Comparison of ENCODE assay signal across 8 mouse cellular contexts in genomic region chr6:115360776-115361605, GRCm38 (mm10). TPM values are rescaled to one million over a fixed set of nuclear protein-coding genes. Genes with fewer than 3 reads are reported as not detected.
DNase-seq lines count a peak whose midpoint lies in the region; ATAC-seq and TF ChIP-seq lines count a peak whose summit lies in the region.

Pparg (plus strand) TSS chr6:115360951.

- peak; percentile 52; the same call in 1 of the 2 replicates for ATAC-seq in embryonic facial prominence, embryonic 12.5 days (ENCODE audit: insufficient number of reproducible peaks, insufficient read depth, low FRiP score, low TSS enrichment)
- peak; percentile 67 for ATAC-seq in liver, embryonic 13.5 days (ENCODE audit: low read depth)

- WGBS in embryonic facial prominence, embryonic 12.5 days = 1% methylated on average over 76 of the region's 76 CpGs
- under 1% methylated on average over 75 of the region's 76 CpGs for WGBS in heart, adult 2 months
- WGBS in liver, embryonic 13.5 days (ENCODE audit: insufficient replicate concordance) = 1% methylated on average over 48 of the region's 76 CpGs
- 1% methylated on average over 76 of the region's 76 CpGs for WGBS in thymus, adult 2 months

- H3K27ac ChIP-seq in embryonic facial prominence, embryonic 12.5 days = no peak within 1 kb of the TSS
- peak within 1 kb of the TSS; percentile 87 for H3K27ac ChIP-seq in heart, adult 2 months
- no peak within 1 kb of the TSS for H3K27ac ChIP-seq in liver, embryonic 13.5 days
- no peak within 1 kb of the TSS for H3K27ac ChIP-seq in thymus, adult 2 months (ENCODE audit: control insufficient read depth, insufficient read depth, low read length)

- H3K4me1 ChIP-seq in embryonic facial prominence, embryonic 12.5 days = peaks cover 8% of the 10 kb centered on the region; the same call in 1 of the 2 replicates
- no peaks in the 10 kb centered on the region; the same call in 1 of the 2 replicates for H3K4me1 ChIP-seq in heart, adult 2 months (ENCODE audit: control insufficient read depth, insufficient read depth, low read length)
- H3K4me1 ChIP-seq in liver, embryonic 13.5 days (replicated peaks) = peaks cover 11% of the 10 kb centered on the region; the same call in 1 of the 2 replicates
- peaks cover 8% of the 10 kb centered on the region for H3K4me1 ChIP-seq in thymus, adult 2 months (replicated peaks; ENCODE audit: control insufficient read depth, insufficient read depth, low read length)

- no peaks in the 10 kb centered on the region for H3K79me2 ChIP-seq in heart, adult 2 months (replicated peaks; ENCODE audit: control insufficient read depth, insufficient read depth, low read length)
- no peaks in the 10 kb centered on the region for H3K79me2 ChIP-seq in myocyte (ENCODE audit: control insufficient read depth, insufficient read depth)

- peaks cover 5% of the 10 kb centered on the region for H3K9me3 ChIP-seq in embryonic facial prominence, embryonic 12.5 days
- no peaks in the 10 kb centered on the region for H3K9me3 ChIP-seq in liver, embryonic 13.5 days (replicated peaks)

- peak within 1 kb of the TSS; percentile 43 for H3K4me3 ChIP-seq in embryonic facial prominence, embryonic 12.5 days
- peak within 1 kb of the TSS; percentile 54 for H3K4me3 ChIP-seq in heart, adult 2 months
- peak within 1 kb of the TSS; percentile 57 for H3K4me3 ChIP-seq in liver, embryonic 13.5 days (replicated peaks)
- H3K4me3 ChIP-seq in myocyte = peak within 1 kb of the TSS; percentile 29
- peak within 1 kb of the TSS; percentile 31 for H3K4me3 ChIP-seq in thymus, adult 2 months (ENCODE audit: control insufficient read depth, insufficient read depth, low read length)

- no peaks in the 10 kb centered on the region for H3K36me3 ChIP-seq in embryonic facial prominence, embryonic 12.5 days
- H3K36me3 ChIP-seq in heart, adult 2 months (ENCODE audit: control insufficient read depth, insufficient read depth, low read length) = no peaks in the 10 kb centered on the region
- no peaks in the 10 kb centered on the region for H3K36me3 ChIP-seq in liver, embryonic 13.5 days
- H3K36me3 ChIP-seq in myocyte (ENCODE audit: control insufficient read depth, insufficient read depth) = no peaks in the 10 kb centered on the region
- H3K36me3 ChIP-seq in thymus, adult 2 months (ENCODE audit: control insufficient read depth, insufficient read depth, low read length) = no peaks in the 10 kb centered on the region

- no peak for TF ChIP-seq EP300 in heart, adult 2 months (IDR thresholded peaks at IDR 0.05; ENCODE audit: insufficient read depth, low read depth, low read length)

- peak within 1 kb of the TSS; percentile 30 for H3ac ChIP-seq in myocyte (ENCODE audit: control insufficient read depth, insufficient read length)

- H3K4me2 ChIP-seq in embryonic facial prominence, embryonic 12.5 days (replicated peaks) = peak within 1 kb of the TSS; percentile 99
- H3K4me2 ChIP-seq in liver, embryonic 13.5 days = peak within 1 kb of the TSS; percentile 74
- peak within 1 kb of the TSS; percentile 76 for H3K4me2 ChIP-seq in myocyte (ENCODE audit: low read depth)

- H3K27me3 ChIP-seq in embryonic facial prominence, embryonic 12.5 days = peaks cover 25% of the 10 kb centered on the region
- no peaks in the 10 kb centered on the region for H3K27me3 ChIP-seq in heart, adult 2 months (ENCODE audit: control insufficient read depth, insufficient read depth, low read length)
- H3K27me3 ChIP-seq in liver, embryonic 13.5 days = peaks cover 39% of the 10 kb centered on the region
- no peaks in the 10 kb centered on the region for H3K27me3 ChIP-seq in myocyte (ENCODE audit: control insufficient read depth, insufficient read depth, insufficient read length)
- H3K27me3 ChIP-seq in thymus, adult 2 months (ENCODE audit: control insufficient read depth, insufficient read depth, low read length) = peaks cover 13% of the 10 kb centered on the region; the same call in 1 of the 2 replicates

- TF ChIP-seq CTCF in heart, adult 2 months (IDR thresholded peaks at IDR 0.05) = peak; percentile 50
- no peak for TF ChIP-seq CTCF in thymus, adult 2 months (IDR thresholded peaks at IDR 0.05; ENCODE audit: borderline replicate concordance, control insufficient read depth, extremely low read depth, insufficient read depth, low read length, poor library complexity)

- intact Hi-C loops in heart, adult 2 months (cut with DNase I) = loop anchor here (2.0 to 5.0 kb wide), 4 partner anchors 71 to 178 kb away; partner anchors contain the start of gene Gm17482

- peak within 1 kb of the TSS; percentile 52 for H3K9ac ChIP-seq in embryonic facial prominence, embryonic 12.5 days
- H3K9ac ChIP-seq in heart, adult 2 months (ENCODE audit: low read depth, low read length) = peak within 1 kb of the TSS; percentile 85
- H3K9ac ChIP-seq in liver, embryonic 13.5 days = peak within 1 kb of the TSS; percentile 42

- peak; percentile 5 to 18 for DNase-seq in spleen, adult 18-20 months
- no peak for DNase-seq in spleen, adult 12 weeks (ENCODE audit: low spot score)
- peak; percentile 80 to 83 for DNase-seq in heart, adult 2 months
- peak; percentile 62 for DNase-seq in kidney, adult 18-20 months
- DNase-seq in liver, embryonic 13.5 days = peak; percentile 1
- peak; percentile 8 for DNase-seq in thymus, adult 2 months

- 0 out of 2 replicates have a peak, but pooled peaks have one; percentile 56 for TF ChIP-seq POLR2A in heart, adult 2 months (IDR thresholded peaks at IDR 0.05; ENCODE audit: insufficient read depth, low read depth, low read length)
- TF ChIP-seq POLR2A in myocyte (IDR thresholded peaks at IDR 0.05; ENCODE audit: insufficient read length, low read depth) = peak; percentile 27
- TF ChIP-seq POLR2A in thymus, adult 2 months (IDR thresholded peaks at IDR 0.05; ENCODE audit: control insufficient read depth, extremely low read depth, insufficient read depth, low read length, poor library complexity) = no peak

TF ChIP-seq in myocyte, 11 proteins besides CTCF, POLR2A, EP300 and RAD21:
- no peak for TF ChIP-seq TCF3 (IDR thresholded peaks at IDR 0.05; ENCODE audit: insufficient read length, low read depth)
- no peak for TF ChIP-seq POLR2AphosphoS2 (IDR thresholded peaks at IDR 0.05; ENCODE audit: insufficient read length, low read depth)
- no peak for TF ChIP-seq TCF12 (IDR thresholded peaks at IDR 0.05; ENCODE audit: insufficient read depth, poor library complexity, severe bottlenecking)
- no peak for TF ChIP-seq MYOG (IDR thresholded peaks at IDR 0.05; ENCODE audit: control insufficient read depth in 1 of 3, insufficient read depth in 1 of 3, insufficient read length in 2 of 3, low read depth in 2 of 3)
- TF ChIP-seq USF1 (IDR thresholded peaks at IDR 0.05; ENCODE audit: low read depth) = no peak
- no peak for TF ChIP-seq MAX (IDR thresholded peaks at IDR 0.05; ENCODE audit: low read depth)
- no peak for TF ChIP-seq E2F4 (IDR thresholded peaks at IDR 0.05; ENCODE audit: insufficient read depth)
TF ChIP-seq in myocyte: peak in this region for 0.

RNA-seq across cellular contexts. Expression of gene Pparg, which starts in this region (rescaled TPM):
- 0.41 and 0.62 TPM in 2 replicates for polyA plus RNA-seq in embryonic facial prominence, embryonic 12.5 days (2016; fragmentation: Nextera tagmentation; extraction: Ambion mirVana)
- total RNA-seq in heart, adult 2 months (2021) = 10 to 100 TPM; 11.6 to 11.7 TPM
- polyA plus RNA-seq in heart, adult 2 months (2012; rRNA removed) = 12.4 and 15.7 TPM in 2 replicates
- 1.2 and 1.3 TPM in 2 replicates for polyA plus RNA-seq in liver, embryonic 13.5 days (2015; fragmentation: Nextera tagmentation; extraction: Ambion mirVana)
- 2.2 TPM for polyA plus RNA-seq in myocyte (2012; fragmentation: generic; extraction: Trizol)
- 9.4 and 10.5 TPM in 2 replicates for polyA plus RNA-seq in thymus, adult 2 months (2012; rRNA removed)

Comparison
In these comparisons a context has a peak if more than half of its experiments do, and no peak if none do; other contexts are left out.
1. Peak in ATAC-seq, H3K4me3 ChIP-seq, H3K9ac ChIP-seq and H3K4me2 ChIP-seq in embryonic facial prominence, embryonic 12.5 days; RNA of the gene not detected or under 1 TPM.